ENCODE assay signal across 16 mouse cellular contexts in the genomic region with DNA sequence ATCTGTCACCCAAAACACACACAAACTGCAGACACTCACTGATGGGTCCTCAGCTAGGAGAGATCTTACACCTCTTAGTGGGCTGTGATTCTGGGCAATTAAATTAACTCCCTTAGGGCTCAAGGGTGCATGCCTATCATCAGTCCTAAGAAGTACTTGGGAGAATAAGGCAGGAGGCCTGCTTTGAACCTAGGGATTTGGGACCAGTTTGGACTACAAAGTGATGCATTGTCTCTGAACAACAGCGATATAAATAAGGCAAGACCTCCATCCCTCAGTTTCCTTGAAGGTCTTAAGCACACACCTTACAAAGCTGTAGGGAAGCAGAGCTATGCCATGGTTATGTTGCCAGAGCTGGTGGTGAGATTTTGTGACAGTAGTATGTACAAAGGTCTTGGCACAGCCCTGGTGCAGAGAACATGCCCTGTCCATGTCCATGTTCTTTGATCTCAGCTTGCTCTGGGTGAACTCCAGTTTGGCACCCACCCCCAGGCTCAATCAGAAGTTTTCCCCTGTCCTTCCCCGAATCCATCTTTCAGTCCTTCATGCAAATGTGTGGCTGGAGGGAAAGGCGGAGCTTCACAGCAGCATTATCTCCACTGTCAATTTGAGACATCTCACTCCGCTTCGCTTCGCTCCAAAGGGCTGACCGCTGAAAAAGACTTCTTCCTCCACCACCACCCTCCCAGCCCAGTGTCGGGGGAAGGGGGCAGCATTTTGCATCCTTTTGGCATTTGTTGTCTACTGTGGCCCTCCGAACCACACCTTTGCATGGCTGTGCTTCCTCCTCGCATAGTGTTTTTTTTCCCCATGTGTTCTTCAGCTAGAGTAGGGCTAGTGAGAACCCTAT. TPM values are rescaled to one million over a fixed set of nuclear protein-coding genes. Genes with fewer than 3 reads are reported as not detected.
A peak's percentile ranks its signal among the peaks of the same experiment; 100 is the strongest.
DNase-seq lines count a peak whose midpoint lies in the region; ATAC-seq lines count a peak whose summit lies in the region.
"Had no signal": no experiment of that assay in that cellular context is flagged by ENCODE, and none has a peak within 500 bp of the region (broad histone marks: within the 10 kb centered on the region; RNA-seq: fewer than 3 reads in every experiment).

No protein-coding gene starts in this region.

- no peak overlapping the region for H3K27ac ChIP-seq in hindbrain, embryonic 11.5 days (ENCODE audit: low read depth, low read length)
- H3K27ac ChIP-seq in hindbrain, embryonic 12.5 days, result no peak overlapping the region
- H3K27ac ChIP-seq: embryonic facial prominence, embryonic 12.5 days; liver, embryonic 14.5 days had no signal

- H3K9ac ChIP-seq in hindbrain, embryonic 11.5 days (ENCODE audit: low read depth, low read length), result 0 out of 2 replicates have a peak overlapping the region, but pooled peaks have one; percentile 7
- no peak overlapping the region for H3K9ac ChIP-seq in hindbrain, embryonic 12.5 days
- H3K9ac ChIP-seq: embryonic facial prominence, embryonic 12.5 days; forebrain, postnatal 0 days; hindbrain, embryonic 15.5 days; liver, embryonic 14.5 days had no signal

- WGBS in hindbrain, embryonic 11.5 days, result 38% methylated on average over 10 of the region's 10 CpGs
- WGBS in hindbrain, embryonic 12.5 days, result 43% methylated on average over 10 of the region's 10 CpGs

- no peaks in the 10 kb centered on the region for H3K9me3 ChIP-seq in hindbrain, embryonic 11.5 days (ENCODE audit: control insufficient read depth, low read length)
- no peaks in the 10 kb centered on the region for H3K9me3 ChIP-seq in hindbrain, embryonic 12.5 days (replicated peaks)
- no peaks in the 10 kb centered on the region for H3K9me3 ChIP-seq in megakaryocyte, embryonic 14.5 days
- H3K9me3 ChIP-seq: embryonic facial prominence, embryonic 12.5 days; hindbrain, embryonic 15.5 days; limb, embryonic 10.5 days had no signal

- H3K27me3 ChIP-seq in hindbrain, embryonic 11.5 days (ENCODE audit: control insufficient read depth, insufficient read depth, low read length), result no peaks in the 10 kb centered on the region; the same call in 1 of the 2 replicates
- H3K27me3 ChIP-seq in hindbrain, embryonic 12.5 days, result no peaks in the 10 kb centered on the region; the same call in 1 of the 2 replicates
- H3K27me3 ChIP-seq in megakaryocyte, embryonic 14.5 days (replicated peaks), result peaks cover 45% of the 10 kb centered on the region
- H3K27me3 ChIP-seq: embryonic facial prominence, embryonic 12.5 days; hindbrain, embryonic 15.5 days had no signal

- peaks cover 6% of the 10 kb centered on the region for H3K4me1 ChIP-seq in hindbrain, embryonic 11.5 days (replicated peaks; ENCODE audit: control insufficient read depth, insufficient read depth, low read length)
- peaks cover 41% of the 10 kb centered on the region for H3K4me1 ChIP-seq in hindbrain, embryonic 12.5 days
- H3K4me1 ChIP-seq in megakaryocyte, embryonic 14.5 days, result peaks cover 84% of the 10 kb centered on the region

- no peak; the same call in 1 of the 2 replicates for ATAC-seq in hindbrain, embryonic 11.5 days (ENCODE audit: low FRiP score)
- no peak for ATAC-seq in hindbrain, embryonic 12.5 days (ENCODE audit: low FRiP score)
- no peak for ATAC-seq in megakaryocyte, adult 5-6 weeks (ENCODE audit: poor library complexity, severe bottlenecking)
- ATAC-seq: forebrain, postnatal 0 days had no signal

- peak; percentile 43 for DNase-seq in adrenal gland, postnatal 14 days
- no peak for DNase-seq in adrenal gland, postnatal 25 days
- DNase-seq in hindbrain, embryonic 11.5 days (ENCODE audit: low spot score), result no peak
- peak; percentile 39 for DNase-seq in retina, postnatal 1 day
- DNase-seq in left cerebral cortex, postnatal 10 days (ENCODE audit: extremely low spot score in 1 of 2, low spot score in 2 of 2), result no peak
- DNase-seq: forebrain, postnatal 0 days; kidney, adult 11 months; kidney, postnatal 14 days; right cerebral cortex, postnatal 4 days had no signal

- intact Hi-C loops in left cerebral cortex, postnatal 10 days (cut with DNase I), result no loop called here

- H3K4me2 ChIP-seq in hindbrain, embryonic 11.5 days (replicated peaks; ENCODE audit: low read depth, low read length), result no peak overlapping the region
- H3K4me2 ChIP-seq in hindbrain, embryonic 12.5 days (replicated peaks), result no peak overlapping the region
- H3K4me2 ChIP-seq: embryonic facial prominence, embryonic 12.5 days; hindbrain, embryonic 15.5 days had no signal

- no peak overlapping the region for H3K4me3 ChIP-seq in hindbrain, embryonic 11.5 days (ENCODE audit: low read depth, low read length)
- H3K4me3 ChIP-seq in hindbrain, embryonic 12.5 days, result no peak overlapping the region
- H3K4me3 ChIP-seq in megakaryocyte, embryonic 14.5 days (replicated peaks), result peak overlapping the region; percentile 47
- H3K4me3 ChIP-seq: embryonic facial prominence, embryonic 12.5 days; hindbrain, embryonic 15.5 days; limb, embryonic 10.5 days had no signal

- H3K36me3 ChIP-seq in hindbrain, embryonic 11.5 days (ENCODE audit: control insufficient read depth, insufficient read depth, low read length), result no peaks in the 10 kb centered on the region
- no peaks in the 10 kb centered on the region for H3K36me3 ChIP-seq in hindbrain, embryonic 12.5 days
- no peaks in the 10 kb centered on the region for H3K36me3 ChIP-seq in megakaryocyte, embryonic 14.5 days (replicated peaks; ENCODE audit: low read length)
- H3K36me3 ChIP-seq: embryonic facial prominence, embryonic 12.5 days; hindbrain, embryonic 15.5 days; limb, embryonic 10.5 days had no signal

RNA-seq across cellular contexts. Expression of a gene that starts 24.9 kb away (rescaled TPM):
- total RNA-seq in adrenal gland, postnatal 14 days (2021), result 95.5 and 107 TPM in 2 replicates
- 74.3 and 77.9 TPM in 2 replicates for total RNA-seq in adrenal gland, postnatal 25 days (2021)
- polyA plus RNA-seq in hindbrain, embryonic 11.5 days (2014; fragmentation: Nextera tagmentation; extraction: Ambion mirVana), result 43.3 and 46.9 TPM in 2 replicates
- 42.8 and 49.1 TPM in 2 replicates for polyA plus RNA-seq in hindbrain, embryonic 12.5 days (2016; fragmentation: Nextera tagmentation; extraction: Ambion mirVana)
- polyA plus RNA-seq in megakaryocyte, embryonic 14.5 days (2012; ENCODE audit: insufficient read depth, low replicate concordance), result 59.9 and 92.2 TPM in 2 replicates
- 55.5 and 84.6 TPM in 2 replicates for total RNA-seq in megakaryocyte, adult 5-6 weeks (2015)
- 52.5 and 65.3 TPM in 2 replicates for total RNA-seq in megakaryocyte, adult 5-6 weeks (2017)
- total RNA-seq in left cerebral cortex, postnatal 10 days (2021), result 10 to 100 TPM; 27.8 to 37.5 TPM

Comparison
In these comparisons a context has a peak if more than half of its experiments do, and no peak if none do; other contexts are left out.
1. DNase-seq: peak in adrenal gland, postnatal 14 days (single experiment) and retina, postnatal 1 day (single experiment); none in adrenal gland, postnatal 25 days (single experiment), hindbrain, embryonic 11.5 days (single experiment) and left cerebral cortex, postnatal 10 days (0 of 2).